Mouse (Mus musculus): ENCODE data around the gene Rnf208. TPM values are rescaled to one million over a fixed set of nuclear protein-coding genes. Genes with fewer than 3 reads are reported as not detected.
"Not testable (repeated sequence)": the region's sequence is repeated elsewhere in the genome, so short reads cannot be mapped to it uniquely, and the experiment has no call there.

Rnf208 gene
- total RNA-seq, 1 experiment from 2014 or later = 7.4 TPM

- no peak for DNase-seq
These were observed 4.4 kb downstream of the Rnf208 start, which contains the start of gene AL732309.1 for GRCm38 (mm10) chr2:25246183-25247072. AL732309.1 (minus strand) TSS chr2:25246863.

GRCm38 (mm10) chr2:25252331-25252730 is 10.3 kb downstream of the Rnf208 start:
- DNase-seq = no peak

GRCm38 (mm10) chr2:25255284-25255779 is 13.3 kb downstream of the Rnf208 start, which contains the start of gene Tmem203:
Tmem203 (plus strand) TSS chr2:25255439.
- DNase-seq = peak; percentile 89

GRCm38 (mm10) chr2:25256443-25257109 is 14.5 kb downstream of the Rnf208 start:
- not testable (repeated sequence) for DNase-seq

- not testable (repeated sequence) for DNase-seq
These were observed 15.2 kb downstream of the Rnf208 start for GRCm38 (mm10) chr2:25257250-25257649.

DNA sequence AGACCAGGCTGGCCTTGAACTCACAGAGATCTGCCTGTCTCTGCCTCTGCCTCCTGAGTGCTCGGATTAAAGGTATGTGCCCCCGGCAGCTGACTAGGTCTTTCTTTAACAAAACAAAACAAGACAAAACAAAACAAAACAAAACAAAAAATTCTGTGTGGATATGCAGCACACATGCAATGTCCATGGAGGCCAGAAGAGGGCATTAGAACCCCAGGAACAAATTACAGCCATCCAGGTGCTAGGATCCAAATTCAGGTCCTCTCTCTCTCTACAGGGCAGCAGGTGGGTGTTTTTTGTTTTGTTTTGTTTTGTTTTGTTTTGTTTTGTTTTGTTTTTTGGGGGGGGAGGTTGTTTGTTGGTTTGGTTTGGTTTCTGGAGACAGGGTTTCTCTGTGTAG is 16.8 kb downstream of the Rnf208 start:
- no peak for DNase-seq

DNA sequence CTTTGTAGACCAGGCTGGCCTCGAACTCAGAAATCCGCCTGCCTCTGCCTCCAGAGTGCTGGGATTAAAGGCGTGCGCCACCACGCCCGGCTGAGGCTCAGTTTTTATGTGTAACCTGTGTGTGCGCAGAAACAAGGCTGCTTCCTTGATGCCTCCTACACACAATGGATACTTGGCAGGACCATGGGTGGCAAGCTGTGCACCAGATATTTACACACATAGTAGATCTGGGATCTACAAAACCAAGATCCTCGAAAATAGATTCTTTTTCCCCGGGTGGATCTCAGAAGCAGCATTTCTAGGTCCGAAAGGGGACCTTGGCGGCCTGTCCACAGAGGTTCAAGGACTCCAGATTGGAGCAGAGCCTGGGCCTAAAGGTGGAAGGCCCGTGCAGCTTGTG is 19.8 kb downstream of the Rnf208 start:
- DNase-seq = no peak

- peak; percentile 95 for DNase-seq
These were observed 20.3 kb downstream of the Rnf208 start, which contains the start of gene Tprn for GRCm38 (mm10) chr2:25262291-25262767. Tprn (plus strand) TSS chr2:25262618.

DNA sequence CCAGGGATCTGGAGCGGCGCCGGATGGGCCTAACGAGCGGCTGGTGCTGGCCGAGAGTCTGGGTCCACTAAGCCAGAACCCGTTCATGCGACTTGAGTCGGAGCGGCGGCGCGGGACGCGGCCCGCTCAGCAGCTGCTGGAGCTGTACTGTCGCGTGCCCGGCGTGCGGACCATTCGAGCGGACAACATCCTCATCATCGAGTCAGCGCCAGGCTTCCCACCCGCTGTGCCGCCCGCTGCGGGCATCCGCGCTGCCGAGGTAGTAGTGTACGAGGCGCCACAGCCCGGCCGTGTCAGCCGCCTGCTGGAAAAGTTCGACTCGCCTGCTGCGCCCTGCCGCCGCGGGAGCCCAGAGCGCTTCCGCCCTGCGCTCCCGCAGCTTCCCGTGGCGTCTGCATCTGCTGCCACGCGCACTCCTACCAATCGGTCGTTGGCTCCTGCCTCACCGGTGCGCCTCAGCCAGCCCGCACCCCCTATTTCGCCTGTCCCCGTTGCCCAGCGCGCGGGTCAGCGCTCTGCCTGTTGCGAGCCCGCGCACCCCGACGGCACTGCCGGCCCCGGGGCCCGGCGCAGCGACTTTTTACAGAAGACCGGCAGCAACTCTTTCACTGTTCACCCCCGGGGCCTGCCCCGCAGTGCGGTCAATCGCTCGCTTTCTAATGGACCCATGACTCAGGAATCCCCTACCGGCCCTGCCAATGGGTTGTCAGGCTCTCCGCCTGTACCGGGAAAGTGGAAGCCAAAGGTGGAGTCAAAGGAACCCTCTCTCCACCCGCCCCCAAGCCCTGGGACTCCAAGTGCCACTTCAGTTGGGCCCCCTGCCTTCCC is 21.0 kb downstream of the Rnf208 start:
- DNase-seq = peak; percentile 50

DNA sequence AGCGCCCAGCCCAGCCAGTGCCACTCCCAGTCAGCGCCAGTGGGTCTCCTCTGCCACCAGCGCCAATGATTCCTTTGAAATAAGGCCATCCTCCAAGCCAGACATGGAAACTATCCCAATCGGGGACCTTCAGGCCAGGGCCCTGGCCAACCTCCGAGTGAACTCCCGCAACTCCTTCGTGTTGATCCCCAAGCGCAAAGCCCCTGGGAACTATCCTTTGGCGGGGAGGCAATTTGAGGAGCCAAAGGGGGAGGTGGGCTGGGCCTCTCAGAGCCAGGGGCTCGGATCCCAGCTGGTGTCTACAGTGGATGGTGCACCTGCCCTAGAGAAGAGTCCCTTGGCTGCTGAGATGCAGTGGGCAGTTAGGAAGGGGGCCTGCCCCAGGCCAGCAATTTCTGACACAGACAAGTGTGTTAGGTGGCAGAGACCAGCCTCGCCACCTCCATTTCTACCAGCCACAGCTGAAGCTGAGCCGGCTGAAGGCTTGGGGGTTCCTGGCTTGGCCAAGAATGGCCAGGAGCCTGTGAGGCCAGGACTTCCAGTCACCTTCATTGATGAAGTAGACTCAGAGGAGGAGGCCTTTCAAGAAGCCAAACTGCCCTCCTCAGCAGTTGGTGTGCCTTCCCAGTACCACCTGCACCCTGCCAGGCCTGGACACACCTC is 21.7 kb downstream of the Rnf208 start:
- DNase-seq = no peak

DNA sequence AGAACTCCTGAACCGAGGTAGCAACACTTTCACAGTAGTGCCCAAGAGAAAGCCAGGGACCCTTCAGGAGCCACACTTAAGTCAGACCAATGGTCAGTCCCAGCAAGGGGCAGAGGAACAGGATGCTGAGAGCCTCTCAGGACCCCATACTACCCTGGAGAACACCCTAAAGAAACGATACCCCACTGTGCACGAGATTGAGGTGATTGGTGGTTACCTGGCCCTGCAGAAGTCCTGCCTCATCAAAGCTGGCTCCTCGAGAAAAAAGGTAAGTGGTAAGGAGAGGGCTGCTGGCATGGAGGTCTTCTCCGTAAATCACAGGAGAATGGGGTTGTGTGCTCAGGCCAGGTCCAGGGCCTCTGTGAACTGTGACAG is 22.2 kb downstream of the Rnf208 start:
- no peak for DNase-seq

DNA sequence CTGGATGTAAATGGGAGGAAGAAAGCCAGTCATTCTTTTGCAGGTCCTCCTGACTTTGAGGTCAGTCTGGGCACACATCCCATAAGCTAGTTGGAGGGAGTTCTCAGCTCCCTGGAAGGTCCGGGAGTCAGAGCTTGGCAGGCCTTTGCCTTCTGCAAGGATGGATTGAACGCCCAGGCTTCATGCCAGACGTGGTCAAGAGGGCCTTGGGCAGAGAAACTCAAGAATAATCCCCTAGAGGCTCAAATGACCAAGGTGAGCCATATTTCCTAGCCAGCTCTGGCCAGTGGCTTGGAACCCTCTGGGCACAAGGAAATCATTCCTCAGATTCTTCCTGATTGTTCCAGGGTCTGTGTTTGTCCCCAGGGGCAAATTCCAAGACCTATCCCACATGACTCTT is 22.8 kb downstream of the Rnf208 start:
- no peak for DNase-seq

GRCm38 (mm10) chr2:25265897-25266656 is 24.0 kb downstream of the Rnf208 start:
- no peak for DNase-seq

GRCm38 (mm10) chr2:25266720-25267119 is 24.7 kb downstream of the Rnf208 start:
- DNase-seq = peak; percentile 44

- DNase-seq = no peak
These were observed 25.2 kb downstream of the Rnf208 start for GRCm38 (mm10) chr2:25267241-25267640.

DNA sequence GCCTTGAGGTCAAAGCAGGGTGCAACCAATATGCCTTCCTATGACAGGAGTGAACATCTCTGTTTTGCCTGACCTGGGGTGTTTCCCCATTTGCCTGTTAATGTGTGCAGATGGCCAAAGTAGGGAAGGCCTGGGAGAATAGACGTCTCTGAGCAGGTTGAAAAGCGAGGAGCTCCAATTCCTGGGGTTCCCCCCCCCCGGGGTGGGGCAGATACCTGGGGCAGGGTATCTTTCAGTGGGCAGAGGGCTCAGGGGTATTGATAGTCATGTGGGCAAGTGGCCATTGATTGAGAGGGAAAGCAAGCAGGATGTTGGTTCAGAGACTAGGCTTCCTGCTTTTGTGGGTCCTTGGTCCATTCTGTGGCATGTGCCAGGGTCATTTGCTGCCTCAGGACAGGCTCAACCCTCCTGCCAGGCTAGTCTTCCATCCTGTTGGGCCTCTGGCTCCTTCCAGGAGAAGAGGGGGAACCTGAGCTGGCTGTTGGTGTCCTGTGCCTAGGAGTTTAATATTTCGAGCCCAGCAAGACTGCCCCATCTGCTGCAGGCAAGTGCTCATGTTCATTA is 25.8 kb downstream of the Rnf208 start:
- DNase-seq = no peak

DNA sequence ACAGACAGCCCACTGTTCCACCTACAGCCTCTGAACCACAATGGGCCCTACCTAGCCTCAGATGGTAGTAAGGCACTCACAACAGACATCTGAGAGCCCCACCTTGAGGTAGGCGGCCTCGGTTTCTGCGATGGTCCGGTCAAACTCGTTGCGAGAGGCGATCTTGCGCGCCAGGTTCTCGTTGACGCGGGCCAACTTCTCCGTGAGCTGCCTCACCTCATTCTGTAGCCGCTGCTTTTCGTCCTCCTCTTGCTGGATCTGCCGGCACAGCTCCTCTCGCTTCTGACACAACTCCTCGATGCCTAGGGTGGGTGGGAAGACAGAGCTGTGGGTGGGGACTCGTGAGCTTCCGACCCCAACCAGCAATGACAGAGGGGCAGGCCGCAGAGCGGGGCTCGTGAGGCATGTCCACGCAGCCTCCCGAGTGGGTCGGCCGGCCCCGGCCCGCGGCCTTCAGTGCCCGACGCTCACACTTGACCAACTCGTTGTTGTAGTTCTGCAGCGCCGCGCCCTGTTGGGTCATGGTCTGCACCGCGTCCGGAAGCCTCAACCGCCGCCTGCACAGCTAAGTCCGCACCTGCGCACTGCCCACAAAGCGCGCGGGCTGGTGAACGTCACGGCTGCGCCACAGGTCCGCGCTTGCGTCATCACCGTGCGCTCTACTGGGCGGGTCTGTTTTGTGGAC is 29.9 kb downstream of the Rnf208 start, which contains the start of the genes Ssna1 and Anapc2:
Ssna1 (minus strand) TSS at position 612 of the 685 bp plus-strand sequence.
Anapc2 (plus strand) TSS at position 652 of the 685 bp plus-strand sequence.
- peak; percentile 98 for DNase-seq

- DNase-seq = no peak
These were observed 30.5 kb downstream of the Rnf208 start for GRCm38 (mm10) chr2:25272515-25272914.

DNA sequence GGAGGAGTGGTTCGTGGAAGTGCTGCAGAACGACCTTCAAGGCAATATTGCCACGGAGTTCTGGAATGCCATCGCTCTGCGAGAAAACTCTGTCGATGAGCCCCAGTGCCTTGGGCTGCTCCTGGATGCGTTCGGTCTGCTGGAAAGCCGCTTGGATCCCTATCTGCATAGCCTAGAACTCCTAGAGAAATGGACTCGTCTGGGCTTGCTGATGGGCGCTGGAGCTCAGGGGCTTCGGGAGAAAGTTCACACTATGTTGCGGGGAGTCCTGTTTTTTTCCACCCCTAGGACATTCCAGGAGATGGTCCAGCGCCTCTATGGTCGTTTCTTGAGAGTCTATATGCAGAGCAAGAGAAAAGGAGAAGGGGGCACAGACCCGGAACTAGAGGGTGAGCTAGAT is 31.0 kb downstream of the Rnf208 start:
- no peak for DNase-seq

Data from adrenal gland, postnatal 25 days (tissue).